Mouse (Mus musculus) thymus, adult 18-20 months (tissue): ENCODE measurements around the gene Olfr301.

Source experiments
- DNase-seq, 2 experiments: peaks; one replicate each; pipeline ENCODE4 v3.0.0; 2022; ENCODE audit warnings: mixed read lengths in 2 of 2

The Olfr301 gene

DNA sequence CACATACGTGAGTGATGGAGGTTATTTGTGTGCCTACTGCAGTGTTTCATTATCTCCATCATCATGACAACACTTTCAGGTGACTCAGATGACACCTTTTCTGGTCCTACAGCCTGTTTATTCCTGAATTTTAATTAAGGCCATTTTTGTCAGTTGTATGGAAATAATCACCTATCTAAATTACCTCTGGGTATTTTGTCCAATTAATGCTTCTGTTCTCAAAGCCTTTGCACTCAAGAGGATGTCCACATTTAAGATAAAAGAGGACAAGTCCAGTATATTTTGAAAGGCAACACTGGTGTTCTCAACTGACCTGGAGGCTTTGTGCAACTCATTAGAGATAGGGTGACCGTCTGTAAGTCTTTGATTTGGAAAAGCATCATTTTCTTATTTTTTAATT lies at the start of gene Olfr301:
Gene Olfr301 (plus strand): TSS at position 301 of the 400 bp plus-strand sequence.
- no peak for DNase-seq

- no peak for DNase-seq
These were observed 36.8 kb upstream of the Olfr301 start, which contains the start of gene Olfr305 for GRCm38 (mm10) chr7:86366828-86367227. Gene Olfr305, minus strand, starts transcription at chr7:86366928.

GRCm38 (mm10) chr7:86385769-86386168 lies 17.9 kb upstream of the Olfr301 start:
- no peak for DNase-seq

DNA sequence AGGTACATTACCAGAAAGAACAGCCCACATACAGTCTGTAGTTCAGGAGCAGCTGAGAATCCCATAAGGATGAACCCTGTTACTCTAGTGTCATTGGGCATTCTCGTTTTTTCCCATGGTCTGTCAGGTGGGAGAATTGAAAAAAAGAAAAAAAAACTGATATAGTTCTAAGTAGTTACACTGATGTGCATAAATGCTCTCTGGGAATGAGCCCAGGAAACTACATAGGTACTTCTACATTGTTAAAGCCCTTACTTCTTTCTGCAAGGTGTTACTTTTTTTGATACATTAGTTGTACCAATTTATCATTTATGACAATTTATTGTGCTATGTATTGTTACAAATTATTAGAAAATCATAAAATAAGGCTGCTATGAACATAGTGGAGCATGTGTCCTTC lies 17.1 kb upstream of the Olfr301 start, which contains the start of gene Olfr304:
Gene Olfr304 (minus strand): TSS at position 101 of the 400 bp plus-strand sequence.
- DNase-seq, result no peak

DNA sequence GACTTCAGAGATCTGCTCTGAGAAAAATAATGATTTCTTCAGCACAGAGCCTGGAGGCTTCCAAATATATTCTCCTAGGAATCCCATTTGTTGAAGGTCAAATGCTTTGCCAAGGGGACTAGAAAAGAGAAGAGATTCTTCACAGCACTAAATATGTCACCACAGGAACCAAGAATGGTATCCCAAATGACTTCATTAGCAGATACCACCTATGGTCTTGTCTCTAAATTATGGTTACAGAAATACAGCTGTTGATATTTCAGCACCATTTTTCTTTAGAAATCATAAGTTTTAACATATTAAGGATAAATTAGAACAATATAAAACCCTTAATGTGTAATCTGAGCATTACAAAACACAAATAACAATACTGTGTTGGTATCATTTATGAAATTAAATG lies 6.0 kb upstream of the Olfr301 start, which contains the start of gene Olfr303:
Gene Olfr303 (minus strand): TSS at position 101 of the 400 bp plus-strand sequence.
- DNase-seq, result no peak

- no peak for DNase-seq
These were observed 56.0 kb downstream of the Olfr301 start, which contains the start of gene Olfr299 for GRCm38 (mm10) chr7:86459621-86460020. Gene Olfr299, plus strand, starts transcription at chr7:86459921.
